Mouse (Mus musculus) c-Kit-positive CD71-negative TER-119-negative erythroid progenitor cells, embryonic 14.5 days (primary cell): ENCODE measurements around the gene Bmp4.

Source experiments
- DNase-seq: peaks from one replicate; pipeline ENCODE4 v3.0.0-alpha.2; 2013; ENCODE audit warnings: low read depth

Bmp4 gene

DNA sequence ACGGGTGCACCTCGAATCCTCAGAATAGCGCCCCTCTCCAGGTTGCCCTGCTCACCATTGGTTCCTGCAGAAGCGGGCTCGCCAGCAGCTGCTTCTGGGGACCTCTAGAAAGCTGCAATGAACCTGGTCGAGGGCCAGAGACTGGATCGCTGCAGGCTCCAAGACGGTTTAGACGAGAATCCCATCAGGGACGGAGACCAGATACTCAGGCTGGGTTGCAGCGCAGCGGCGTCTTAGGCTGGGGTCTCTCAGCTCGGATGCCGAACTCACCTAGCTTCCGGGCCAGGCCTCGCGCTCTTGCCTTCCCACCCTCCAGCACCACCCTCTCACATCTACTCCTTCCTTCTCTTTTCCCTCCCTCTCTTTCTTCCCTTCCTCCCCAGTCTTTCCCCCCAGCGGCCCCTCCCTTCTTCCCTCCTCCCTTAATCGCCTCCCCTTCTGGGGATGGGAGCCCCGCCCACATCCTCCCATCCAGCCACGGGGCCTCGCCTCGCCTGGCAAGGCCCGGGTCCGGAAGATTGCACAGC is at the start of gene Bmp4:
Gene Bmp4, minus strand, starts transcription at position 421 of the 527 bp plus-strand sequence.
- no peak for DNase-seq

DNA sequence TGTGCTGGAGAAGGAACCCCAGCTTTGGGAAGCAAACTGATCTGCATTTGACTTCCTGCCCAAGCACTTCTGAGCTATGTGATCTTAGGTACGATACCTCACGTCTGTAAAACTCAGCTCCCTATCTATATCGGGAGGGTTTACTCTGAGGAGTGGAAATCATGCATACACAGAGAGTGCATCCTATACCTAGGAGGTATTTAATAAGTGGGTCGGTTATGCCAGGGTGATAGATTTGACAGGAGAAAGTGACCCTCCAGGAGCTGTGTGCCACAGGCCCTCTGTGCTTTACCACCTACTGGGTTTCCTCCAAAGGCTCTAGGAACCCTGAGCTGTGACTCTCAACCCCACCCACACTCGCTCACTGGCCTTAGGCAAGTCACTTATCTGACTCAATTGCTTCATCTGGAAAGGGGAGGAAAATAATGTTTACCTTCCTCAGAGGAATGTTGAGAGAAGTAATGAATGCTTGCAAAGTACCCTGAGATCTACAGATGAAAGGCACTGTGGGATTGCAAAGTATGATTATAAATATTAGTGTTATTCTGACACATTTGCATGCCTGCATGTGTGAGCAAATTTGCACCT is 49.1 kb upstream of the Bmp4 start:
- no peak for DNase-seq

DNA sequence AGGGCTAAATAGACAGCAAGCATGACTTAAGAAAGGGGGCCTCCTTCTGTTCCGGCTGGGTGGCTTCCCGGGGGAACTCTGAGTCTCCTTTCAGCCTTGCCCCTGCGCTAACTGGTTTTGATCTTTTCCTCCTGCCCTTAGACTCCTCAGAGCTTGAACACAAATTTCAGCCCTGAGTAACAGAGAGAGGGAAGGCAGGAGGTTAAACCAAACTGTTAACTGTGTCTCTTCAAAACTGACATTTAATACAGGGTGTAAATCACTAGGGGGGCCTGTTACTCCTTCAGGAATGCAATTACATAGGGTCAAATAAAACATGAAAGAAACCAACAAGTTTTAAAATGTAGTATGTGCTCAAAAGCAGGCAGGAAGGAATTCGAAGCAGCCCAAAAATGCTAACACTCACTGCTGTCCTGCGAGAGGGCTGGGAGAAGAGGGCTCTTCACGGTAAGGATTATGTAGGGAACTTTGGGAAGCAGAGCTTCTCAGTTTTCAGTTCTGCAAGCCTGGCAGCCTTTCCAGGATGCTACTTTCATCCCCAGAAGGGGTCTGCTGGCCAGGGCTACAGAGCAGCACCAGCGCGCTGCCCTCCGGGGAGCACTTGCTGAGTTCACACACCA is 46.1 kb upstream of the Bmp4 start:
- DNase-seq = no peak

DNA sequence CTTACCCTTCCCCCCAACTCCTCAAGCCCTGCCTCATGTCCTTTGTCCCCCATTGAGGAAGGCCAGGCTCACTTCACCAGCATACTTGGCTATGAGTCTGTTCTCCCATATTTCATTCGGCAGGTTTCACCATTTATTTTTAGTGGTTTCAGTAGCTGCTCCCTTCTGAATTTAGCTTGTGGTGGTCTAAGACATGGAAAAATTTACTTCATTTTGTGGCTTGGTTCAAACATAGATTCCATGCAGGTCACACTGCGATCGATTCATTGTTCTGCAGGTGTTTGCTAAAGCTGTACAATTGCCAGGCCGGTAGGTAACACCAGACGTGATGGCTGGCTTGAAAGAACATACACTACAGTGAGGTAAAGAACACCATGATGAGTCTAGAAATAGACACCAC is 39.8 kb upstream of the Bmp4 start:
- DNase-seq = no peak

DNA sequence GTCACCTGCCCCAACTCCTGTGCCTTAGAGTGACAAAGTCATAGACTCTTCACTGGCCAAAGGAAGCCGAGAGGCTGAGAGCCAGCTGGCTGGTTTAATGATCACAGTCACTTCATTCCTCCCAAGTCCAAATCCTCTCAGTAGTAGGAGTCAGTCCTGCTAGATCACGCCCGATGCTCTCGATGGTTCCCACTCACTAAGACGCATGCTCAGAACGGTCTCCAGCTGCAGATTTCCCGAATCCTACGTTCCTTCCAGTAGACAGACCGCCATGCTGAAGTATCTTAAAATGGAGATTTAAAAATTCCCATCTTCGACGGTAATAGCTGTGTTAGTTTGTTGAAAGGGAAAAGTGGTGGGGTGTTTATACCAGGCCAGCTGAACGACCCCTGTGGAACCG is 36.8 kb upstream of the Bmp4 start:
- no peak for DNase-seq

DNA sequence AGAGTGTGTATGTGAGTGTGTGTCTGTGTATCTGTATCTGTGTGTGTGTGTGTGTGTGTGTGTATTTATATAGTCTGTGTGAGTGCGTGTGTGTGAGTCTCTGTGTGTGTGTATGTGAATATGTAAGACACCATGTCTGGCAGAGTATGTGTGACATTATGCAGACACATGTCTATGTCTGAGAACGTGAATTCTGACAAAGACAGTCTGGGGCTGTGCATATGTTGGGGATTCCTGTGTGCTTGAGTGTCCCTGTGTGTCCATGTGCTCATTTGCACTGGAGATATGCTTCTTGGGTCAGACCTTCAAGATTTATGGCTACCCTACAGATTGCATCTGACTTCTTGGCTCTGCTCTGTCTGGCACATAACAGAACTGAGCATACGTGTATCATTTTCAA is 31.4 kb upstream of the Bmp4 start:
- DNase-seq = no peak

DNA sequence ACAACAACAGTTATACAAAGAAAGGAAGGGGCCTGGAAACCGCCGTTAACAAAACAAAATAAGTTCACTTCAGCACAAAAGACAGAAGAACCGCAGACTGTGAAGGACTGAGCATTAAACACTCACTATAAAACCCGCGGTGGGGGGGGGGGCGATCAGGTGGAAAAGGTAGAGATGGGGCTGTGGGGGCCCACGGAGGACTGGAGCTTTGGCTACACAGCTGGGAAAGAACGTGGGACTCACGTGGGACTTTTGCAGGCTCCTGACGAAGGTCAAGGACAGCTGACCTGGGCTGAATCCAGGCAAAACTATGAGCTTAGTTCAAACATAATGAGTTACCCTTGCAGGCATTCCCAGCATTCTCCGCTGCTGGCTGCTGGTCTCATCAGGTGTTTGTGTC is 28.8 kb upstream of the Bmp4 start:
- DNase-seq = no peak

DNA sequence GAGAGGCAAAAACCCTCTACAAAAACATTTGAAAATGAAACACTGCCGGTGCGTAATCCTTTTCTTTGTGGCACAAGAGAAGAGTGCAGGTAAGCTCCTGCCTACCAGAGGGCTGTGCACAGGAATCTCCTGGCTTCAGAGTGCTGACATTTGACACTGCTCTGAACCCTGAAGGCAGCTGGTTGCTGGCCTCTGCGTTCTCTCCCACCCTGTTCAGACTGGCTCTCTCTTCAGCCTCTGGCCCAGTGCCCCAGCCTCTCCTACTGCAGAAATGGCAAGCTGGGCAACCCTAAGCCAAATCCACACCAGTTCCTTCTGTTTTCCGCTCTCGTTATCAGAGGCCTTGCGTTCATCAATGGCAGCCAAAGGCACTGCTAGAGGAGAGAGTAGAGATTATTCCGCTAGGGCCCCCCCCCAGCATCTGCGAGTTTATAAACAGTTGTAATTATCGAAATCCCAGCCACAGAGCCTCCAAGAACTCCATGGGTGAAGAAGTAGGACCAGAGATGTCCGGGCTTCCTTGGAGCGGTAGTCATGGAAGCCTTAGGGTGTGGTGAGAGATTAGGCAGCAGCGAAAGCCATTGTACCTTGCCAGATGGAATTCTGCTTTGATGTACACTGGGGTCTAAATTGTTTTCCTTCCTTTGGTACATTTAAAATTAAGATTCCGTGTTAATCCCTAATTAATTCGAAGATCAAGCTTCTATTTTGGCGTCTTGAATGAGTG is 28.1 kb upstream of the Bmp4 start:
- DNase-seq = no peak

DNA sequence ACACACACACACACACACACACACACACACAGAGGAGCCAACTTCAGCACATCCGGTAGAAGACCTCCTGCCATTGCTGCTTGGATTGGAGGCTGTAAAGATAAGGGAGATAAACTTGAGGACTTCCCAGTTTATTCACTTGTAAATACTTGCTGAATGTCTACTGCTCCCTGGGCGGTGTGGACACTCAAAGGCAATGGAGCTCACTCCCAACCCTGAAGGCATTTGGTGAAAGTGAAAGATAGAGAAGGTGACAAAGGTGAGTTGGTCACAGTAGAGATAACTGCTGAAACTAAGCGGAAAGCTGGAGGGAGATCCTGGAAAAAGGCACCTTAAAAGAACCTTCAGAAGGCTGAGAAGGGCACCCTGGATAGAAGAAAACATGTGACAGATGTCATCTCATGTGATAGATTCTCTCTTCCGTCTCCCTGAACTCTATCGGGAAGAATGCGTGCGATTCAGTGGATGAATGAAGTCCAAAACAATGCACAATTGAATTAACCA is 22.1 kb upstream of the Bmp4 start:
- no peak for DNase-seq

DNA sequence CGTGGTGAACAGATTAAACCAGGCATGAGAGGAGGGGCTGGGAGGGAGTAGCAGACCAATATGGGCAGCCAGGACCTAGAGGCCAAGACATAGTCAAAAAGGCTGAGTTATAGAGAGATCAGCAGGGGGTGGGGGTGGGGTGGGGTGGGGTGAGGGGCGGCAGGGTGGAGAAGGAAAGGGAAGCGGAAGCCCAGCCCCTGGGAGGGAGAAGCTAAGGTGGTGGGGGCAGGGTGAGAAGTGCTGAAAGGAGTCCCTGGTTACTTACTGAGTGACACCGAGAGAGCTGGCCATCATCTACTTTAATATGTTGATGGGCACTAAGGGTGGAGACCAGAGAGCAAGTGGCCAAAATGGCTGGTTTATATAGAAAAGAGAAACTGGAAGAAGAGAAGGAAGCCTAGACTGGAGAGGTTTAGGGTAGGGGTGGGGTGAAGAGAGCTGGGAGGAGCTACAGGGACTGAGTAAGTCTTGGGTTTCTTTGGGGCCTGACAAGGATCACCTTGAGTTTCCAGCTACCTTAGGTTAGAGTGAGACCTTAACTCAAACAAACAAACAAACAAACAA is 20.2 kb upstream of the Bmp4 start:
- DNase-seq = no peak

DNA sequence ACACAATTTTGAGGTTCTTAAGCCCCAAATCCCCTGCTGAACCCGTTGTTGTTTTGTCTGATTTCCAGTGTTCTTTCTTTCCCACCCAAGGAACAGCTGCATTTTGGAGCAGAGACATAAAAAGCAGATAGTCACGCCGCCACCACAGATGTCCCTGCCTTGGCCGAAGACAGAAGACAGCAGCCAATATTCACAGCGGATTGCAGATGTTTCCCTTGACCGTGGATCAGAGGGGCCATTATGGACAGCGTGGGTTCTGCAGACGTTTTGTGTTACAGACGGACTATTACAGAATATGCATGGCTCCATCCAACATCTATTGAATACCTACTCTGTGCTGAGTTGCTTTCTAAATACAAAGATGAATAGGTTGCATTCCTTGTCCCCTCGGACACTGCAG is 18.5 kb upstream of the Bmp4 start:
- no peak for DNase-seq

DNA sequence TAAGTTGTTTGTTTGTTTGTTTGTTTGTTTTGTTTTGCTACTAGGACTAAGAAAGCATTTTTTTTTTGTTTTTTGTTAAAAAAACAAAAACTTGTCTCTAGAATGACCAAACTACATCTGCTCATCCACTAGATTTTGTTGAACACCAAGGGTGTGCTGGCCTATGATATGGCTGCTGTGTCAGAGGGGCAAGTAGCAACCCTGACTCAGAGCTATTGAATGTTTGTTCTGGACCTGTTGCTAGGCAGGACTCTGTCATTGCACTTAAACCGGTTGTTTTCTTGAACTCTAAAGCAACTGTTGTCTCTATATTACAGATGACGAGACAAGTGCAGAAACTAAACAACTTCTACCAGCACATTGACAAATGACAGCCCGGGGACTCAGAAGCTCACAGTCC is 17.9 kb upstream of the Bmp4 start:
- no peak for DNase-seq

DNA sequence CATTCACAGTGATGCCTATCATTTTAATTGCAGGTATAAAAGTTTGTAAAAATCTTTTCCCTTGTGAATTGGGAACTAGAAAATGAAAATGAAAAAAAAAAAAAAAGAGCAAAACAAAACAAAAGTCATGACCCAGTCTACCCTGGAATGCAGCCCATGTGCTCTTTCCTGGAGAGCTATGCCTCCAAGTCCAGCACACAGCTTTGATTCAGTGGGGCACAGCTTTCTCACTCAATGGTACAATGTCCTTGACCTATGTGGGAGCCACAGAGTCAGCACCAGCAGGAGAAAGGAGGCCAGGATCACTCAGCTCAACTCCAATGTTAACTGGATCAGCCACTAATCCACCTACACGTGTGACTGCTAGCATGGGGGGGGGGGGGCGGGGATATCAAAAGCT is 9.5 kb upstream of the Bmp4 start:
- DNase-seq = no peak

DNA sequence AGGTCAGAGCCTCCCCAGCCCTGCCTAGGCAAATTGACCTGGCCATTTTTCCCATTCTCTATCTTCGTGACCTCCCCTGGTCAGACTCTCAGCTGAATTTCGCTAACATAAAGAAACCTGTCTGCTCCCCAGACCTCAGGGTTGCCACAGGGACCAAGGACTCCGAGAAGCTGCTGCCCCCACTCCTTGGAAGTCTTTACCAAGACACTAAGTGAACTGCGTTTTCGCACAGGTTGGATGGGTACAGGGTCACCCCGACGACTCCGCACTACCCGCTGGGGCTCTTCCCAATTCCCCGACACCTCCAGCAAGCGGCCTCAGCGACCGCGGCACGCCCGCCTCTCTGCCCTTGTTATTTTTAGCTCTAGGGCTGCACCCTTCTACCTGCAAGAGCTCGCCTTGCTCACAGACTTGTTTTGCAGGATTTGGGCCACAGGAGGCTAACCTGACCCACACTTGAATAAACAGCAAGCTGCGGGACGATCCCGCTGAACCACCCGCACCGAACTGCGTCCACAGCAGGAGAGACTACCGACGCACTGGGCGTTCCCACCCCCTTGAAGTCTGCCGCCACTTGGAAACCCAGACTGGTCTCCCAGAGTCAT is 7.7 kb upstream of the Bmp4 start:
- no peak for DNase-seq

DNA sequence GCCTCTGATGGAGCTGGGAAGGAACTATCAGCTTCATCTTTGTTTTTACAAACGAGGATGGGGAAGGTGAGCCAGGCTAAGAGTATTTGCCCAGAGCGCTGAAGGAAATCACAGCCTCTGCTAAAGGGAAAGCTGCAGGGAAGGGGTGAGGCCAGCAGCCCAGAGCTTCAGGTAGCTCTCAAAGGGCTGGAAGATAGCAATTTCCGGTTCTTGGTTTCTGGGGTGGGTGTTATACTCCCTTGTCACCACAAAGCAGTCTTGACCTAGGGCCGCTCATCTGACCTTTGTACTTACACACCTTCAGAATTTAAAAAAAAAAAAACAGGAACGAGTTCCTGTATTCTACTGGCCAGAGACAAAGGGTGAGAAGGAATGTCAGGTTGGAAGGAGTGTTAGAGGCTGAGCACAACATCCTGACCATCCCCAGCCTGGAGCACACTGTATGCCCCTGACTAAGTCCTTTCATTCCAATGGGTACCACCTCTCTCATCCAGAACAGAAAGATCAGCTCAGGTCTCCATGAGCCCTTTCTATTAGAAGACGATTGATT is 1.2 kb upstream of the Bmp4 start:
- DNase-seq = no peak

DNA sequence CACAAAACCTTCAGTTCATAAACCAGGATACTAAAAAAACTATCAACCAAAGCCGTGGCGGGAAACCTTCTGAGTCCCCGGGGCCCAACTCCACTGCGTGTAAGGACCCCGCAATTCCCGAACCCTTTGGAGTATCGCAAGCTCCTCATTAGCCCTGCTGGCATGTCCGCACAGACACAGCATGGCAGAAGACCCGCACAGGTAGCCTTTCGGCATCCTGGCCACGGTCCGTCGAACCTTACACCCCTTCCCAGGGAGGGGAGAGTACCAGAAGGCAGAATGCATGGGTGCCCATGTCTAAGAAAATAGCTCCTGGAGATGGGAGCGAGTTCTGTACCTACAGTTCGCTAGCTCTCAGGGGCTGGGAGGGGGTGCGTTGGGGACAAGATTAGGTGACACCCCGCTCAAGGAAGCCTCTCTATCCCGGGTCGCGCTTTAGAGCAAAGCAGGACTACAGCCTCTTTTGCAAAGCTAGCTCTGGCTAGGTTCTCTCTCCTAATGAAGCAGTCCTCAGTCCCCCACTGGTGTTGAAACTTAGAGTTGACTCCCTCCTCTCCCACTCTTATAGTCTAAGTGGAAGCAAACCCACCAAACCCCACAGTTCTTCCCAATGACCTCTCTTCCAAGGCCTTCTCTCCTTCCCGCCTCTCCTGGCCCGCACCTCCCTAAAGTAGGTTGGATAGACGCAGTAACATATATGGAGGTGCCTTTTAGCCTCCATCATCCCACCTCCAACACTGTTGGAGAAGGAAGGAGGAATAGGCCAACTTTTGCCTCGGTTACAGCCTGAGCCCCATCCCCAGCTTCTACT is 826 bp downstream of the Bmp4 start:
- no peak for DNase-seq

DNA sequence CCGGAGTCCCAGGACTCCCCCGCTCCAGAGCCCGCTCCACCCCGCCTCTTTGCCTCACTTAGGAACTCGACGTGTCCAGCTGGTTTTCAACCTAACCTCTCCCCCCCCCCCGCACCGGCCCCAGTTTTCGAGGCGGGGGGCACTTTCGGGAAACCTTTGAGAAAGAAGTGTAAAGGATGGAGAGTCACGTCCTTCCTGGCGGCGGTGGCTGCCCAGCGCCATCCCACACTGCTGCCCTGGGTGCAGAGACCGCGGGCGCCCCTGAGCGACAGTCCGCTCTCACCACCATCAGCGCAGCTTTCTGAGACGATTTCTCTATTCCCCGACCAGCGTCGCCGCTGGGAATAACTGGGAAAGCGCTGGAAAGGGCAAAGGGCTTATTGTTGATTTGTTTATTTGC is 1.8 kb downstream of the Bmp4 start:
- no peak for DNase-seq

DNA sequence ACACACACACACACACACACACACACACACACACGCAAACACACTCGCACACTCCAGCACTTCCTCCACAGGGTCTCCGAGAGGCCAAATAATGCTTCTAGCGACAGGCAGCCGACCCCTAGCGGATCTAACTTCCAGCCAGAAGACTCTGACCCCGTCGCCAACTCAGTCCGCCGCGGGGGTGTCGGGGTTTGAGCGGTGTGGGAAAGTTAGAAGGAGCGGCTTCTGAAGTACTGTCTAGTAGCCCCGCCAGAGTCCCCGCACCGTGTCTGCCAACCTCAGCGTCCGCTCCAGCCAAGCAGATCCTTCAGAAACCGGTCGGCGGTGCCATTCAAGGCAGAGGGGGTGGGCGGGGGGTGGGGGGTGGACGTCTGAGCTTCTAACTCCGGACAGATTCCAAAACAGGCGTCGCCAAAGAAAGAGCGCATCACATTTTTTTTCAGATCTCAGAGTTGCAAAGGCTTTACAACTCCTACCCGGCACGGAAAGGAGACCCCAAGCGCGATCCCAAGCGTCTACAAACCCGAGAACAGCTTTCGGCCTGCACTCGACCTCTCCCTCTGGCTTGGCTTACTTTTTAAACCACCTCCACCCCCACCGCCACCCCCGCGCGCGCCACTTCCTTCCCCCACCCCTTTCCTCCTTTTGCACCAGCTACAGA is 2.5 kb downstream of the Bmp4 start:
- no peak for DNase-seq

DNA sequence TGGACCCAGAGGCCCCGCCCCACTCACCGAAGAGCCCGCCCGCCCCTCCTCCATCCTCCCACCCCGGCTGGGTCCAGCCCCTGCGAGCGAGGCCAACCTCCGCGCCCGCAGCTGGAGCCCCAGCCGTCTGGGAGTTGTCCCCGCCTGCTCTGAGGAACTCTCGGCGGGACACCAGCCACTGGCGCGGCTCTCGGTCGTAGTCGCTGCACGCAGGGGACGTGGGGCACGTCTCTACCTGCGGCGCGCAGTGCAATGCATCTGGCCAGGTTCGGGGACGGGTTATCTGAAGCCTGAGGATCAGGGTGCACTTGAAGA is 3.2 kb downstream of the Bmp4 start:
- DNase-seq = no peak

DNA sequence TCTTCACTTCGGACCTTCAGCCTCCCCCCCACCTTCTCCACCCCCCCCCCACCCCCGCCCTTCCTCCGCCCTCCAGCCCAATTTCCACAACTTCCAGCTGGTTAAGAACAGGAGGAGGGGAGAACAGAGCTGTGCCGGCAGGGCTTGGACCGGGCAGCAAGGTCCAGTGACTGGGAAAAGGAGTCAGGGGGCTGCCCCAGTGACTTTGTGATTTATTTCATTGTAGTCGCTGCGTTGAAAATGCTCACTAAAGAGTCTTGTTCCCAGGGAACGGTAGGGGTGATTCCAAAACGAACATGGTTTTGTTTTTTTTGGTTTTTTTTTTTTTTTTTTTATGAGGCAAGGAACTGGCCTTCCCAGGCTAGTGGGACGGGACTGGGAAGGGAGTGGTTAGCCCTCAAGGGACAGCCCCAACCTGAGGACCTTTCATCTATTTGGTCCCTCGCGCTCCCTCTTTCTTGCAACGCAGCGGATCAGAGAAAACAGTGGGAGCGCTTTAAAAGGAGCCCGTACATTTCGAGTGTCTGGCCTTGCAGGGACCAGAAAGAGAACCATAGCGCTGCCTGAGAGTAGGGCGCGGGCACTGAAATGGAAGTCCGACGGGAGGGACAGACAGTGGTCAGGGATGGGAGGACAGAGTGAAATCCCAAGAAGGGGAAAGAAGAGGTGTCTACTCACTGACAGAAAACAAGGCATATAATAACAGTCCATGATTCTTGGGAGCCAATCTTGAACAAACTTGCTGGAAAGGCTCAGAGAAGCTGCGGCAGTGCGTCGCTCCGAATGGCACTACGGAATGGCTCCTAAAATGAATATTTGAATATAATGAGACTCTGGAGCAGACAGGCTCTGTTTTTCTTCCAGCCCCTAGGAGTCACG is 3.8 kb downstream of the Bmp4 start:
- DNase-seq = no peak
